Mouse (Mus musculus) regulatory T cell (primary cell): ENCODE measurements around the gene Mfsd2a.

Experiments used
- in situ Hi-C: fragments of 300-600 bp; cut with MboI, MseI; formaldehyde crosslinking; loops from one replicate; pipeline ENCODE4 v1.15.1; 2025; ENCODE audit warnings: high pct_unique_total_duplicates

Gene Mfsd2a

GRCm38 (mm10) chr4:122935466-122936099 lies 25.4 kb downstream of the Mfsd2a start:
- in situ Hi-C loops, result no loop called here

DNA sequence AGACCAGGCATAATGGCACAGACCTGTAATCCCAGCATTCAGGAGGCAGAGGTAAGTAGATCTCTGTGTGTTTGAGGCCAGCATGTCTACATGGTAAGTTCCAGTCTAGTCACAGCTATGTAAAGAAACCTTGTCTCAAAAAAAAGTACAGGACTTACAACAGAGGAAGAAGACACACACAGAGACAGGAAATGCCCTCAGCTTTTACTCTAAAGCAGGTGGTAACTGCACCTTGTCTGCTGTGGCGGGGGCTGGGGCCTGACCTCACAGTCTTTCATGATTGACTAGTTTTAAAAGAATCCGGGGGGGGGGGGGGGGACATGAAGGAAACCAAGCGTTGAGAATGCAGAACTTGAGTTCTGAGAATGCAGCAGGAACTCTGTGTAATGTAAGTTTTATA lies 27.1 kb downstream of the Mfsd2a start:
- in situ Hi-C loops, result no loop called here

DNA sequence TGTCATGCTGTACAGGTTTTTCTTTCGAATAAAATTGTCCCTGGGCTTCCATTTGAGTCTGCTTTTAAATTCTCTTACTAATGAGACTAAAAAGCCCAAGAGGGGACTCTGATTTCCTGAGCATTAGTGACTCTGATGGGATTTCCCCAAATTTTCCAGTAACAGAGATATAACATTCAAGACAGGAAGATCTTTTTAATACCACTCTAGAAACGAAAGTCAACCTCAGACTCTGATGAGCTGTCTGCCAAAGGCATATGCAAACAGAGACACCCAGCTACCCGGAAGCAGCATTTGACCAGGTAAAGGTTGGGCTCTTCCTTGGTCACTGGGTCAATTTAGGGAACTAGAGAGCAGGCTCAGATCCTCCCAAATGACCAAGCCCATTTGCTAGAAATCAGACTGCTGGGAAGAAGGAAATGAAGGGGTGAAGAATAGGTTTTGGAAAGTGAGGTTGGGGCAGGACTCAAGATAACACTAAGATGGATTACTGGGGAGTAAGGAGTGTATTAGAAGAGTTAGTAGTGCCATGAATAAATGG lies 27.9 kb downstream of the Mfsd2a start:
- in situ Hi-C loops, result no loop called here

DNA sequence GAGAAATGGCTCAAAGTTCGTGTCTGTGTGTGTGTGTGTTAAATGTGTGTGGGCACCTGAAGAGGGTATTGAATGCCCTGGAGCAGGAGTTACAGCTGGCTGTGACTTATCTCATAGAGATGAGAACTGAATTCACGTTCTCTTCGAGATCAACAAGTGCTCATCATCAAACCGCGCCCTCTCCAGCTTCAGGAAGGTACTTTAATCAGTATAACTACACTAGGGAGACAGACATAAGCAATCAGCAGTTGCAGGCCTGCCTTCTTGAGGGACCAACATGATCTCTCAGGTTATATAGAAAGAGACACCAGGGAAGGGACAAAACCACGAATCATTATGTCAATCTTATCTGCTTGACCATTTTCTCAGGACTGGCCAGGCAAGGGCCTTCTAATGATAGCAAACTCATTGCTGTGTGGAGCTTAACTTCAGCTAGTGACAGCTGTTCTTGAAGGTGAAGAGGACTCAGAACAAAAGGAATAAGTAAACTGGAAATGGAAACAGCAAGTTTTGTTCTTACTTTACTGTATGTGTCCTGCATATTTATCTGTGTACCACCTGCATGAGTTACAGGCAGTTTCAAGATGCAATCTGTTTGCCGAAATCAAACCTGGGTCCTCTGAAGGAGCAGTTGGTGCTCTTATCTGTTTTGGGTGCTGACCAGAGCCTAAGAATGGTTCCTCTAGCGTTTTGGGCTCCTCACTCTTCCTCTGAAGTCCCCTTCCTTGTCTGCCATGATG lies 28.6 kb downstream of the Mfsd2a start:
- in situ Hi-C loops, result no loop called here

GRCm38 (mm10) chr4:122930939-122931590 lies 29.9 kb downstream of the Mfsd2a start:
- in situ Hi-C loops, result no loop called here

DNA sequence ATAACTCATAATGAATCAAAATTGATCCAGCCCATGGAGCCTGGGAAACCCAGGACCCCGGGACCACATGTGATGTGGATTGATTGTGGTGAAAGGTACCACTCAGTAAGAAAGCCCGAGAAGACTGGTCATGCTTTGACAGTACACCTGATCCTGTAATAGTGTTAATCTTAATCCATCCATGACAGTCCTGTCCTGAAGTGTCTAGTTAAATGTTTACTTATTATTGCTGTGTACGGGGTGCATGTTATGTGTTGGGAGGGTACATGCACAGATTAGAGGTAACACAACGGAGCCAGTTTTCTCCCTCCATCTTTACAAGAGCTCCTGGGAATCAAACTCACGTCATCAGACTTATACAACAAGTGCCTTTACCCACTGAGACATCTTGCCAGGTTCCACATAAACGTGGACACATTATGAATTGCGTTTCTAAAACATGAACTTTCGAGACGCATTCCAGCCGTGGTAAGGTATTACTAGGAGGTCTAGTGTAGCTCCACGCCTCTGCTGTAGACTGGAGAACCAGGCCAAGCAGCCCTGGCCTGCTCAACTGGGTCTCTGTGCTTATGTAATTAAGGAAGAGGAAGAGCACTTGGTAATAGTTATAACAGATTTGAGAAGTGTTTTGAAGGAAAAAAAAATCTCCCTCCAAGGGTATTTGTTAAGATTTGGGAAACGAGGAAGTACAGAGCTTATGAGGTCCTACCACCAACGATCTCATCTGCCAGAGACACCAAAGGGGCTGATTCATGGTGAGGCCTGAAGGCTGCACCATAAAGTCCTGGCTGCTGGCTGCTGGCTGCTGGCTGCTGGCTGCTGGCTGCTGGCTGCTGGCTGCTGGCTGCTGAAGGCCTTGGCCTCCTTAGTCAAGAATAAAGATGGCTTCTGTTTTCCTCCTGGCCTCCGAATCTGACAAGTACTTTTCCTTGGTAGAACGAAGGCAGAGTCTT lies 37.3 kb downstream of the Mfsd2a start:
- in situ Hi-C loops, result no loop called here

DNA sequence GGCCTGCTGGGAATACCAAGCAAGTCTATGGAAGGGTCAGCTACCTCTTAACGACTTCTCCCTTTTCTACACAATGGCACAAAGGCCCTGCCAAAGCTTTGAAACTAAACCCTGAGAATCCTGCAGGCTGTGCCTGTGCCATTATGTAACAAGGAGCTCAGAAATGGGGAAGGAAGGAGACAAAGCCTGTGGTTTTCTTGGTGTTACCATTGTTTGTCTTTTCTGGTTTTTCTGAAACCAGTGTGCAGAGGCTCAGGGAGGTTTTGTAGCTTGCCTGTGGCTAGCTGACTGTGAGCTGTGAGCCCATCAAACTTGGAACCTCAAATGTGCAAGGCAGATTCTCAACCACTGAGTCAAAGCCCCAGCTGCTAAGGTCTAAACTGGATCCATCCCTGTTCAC lies 38.1 kb downstream of the Mfsd2a start:
- in situ Hi-C loops, result no loop called here

DNA sequence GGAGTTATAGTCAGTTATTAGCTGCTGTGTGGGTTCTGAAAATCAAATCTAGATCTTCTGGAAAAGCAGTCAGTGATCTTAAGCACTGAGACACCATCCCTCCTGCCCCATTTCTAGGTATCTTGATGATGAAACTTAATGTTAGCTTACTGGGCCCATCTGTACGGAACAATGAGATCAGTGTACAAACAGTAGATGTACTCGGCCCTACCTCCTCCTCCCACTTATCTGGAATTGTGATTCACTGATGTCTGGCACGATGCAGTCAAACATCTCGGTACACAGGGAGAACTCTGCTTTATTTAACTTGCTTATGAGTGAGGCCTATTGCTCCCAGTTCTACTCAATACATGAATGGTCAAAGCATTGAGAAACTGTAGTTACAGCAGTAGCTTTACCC lies 45.0 kb downstream of the Mfsd2a start:
- in situ Hi-C loops, result no loop called here

DNA sequence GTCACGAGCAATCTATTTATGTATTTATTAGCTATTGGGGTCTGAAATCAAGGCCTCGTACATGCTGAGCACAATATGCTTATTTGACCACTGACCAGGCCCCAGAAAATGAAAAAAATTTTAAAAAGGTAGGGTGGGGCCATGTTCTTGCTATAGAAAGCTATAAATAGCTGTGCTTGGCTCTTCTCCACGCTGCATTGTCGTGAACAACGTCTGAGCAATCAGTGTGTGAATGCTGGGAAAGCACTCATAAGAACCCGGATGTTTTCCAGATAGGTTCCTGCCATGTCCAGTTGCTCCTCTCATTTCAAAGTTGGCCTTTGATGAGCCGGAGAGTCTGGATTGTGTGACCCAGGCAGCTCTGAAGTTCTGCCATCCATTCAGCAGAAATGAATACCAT lies 46.8 kb downstream of the Mfsd2a start:
- in situ Hi-C loops, result loop anchor here (5.0 kb wide), 2 partner anchors 73 to 168 kb away; no protein-coding TSS in a partner anchor

GRCm38 (mm10) chr4:122912613-122913012 lies 48.4 kb downstream of the Mfsd2a start:
- in situ Hi-C loops, result loop anchor here (5.0 kb wide), 2 partner anchors 75 to 170 kb away; no protein-coding TSS in a partner anchor

- in situ Hi-C loops, result loop anchor here (5.0 kb wide), 2 partner anchors 77 to 172 kb away; no protein-coding TSS in a partner anchor
Observed at GRCm38 (mm10) chr4:122910577-122910976, 50.4 kb downstream of the Mfsd2a start.

DNA sequence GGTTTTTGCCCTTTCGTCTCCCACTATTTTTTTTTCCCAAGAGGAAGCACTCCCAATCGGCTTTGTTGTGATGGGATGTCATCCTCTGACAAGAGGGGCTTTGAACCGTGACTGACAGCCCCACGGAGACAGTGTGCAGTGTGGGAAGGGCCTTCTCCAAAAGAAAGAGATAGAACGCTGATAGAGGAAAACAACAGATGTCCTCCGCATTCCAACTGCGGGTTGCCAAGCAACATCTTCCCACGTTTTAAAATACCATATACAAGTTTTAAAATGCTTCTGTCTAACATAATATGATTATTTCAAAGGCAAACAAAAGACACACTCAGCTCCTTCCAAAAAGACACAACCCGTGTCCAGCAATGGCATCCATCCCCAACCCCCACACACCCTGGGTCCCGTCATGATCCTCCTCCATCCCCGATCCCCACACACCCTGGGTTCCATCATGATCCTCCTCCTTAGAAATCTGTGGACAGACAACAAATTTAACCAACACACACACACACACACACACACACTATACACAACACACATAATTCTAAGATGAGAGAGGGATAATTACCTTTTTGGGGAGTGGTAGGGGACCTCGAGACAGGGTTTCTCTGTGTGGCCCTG lies 51.3 kb downstream of the Mfsd2a start:
- in situ Hi-C loops, result loop anchor here (5.0 kb wide), 2 partner anchors 78 to 173 kb away; no protein-coding TSS in a partner anchor

GRCm38 (mm10) chr4:122905359-122905758 lies 55.6 kb downstream of the Mfsd2a start:
- in situ Hi-C loops, result no loop called here

DNA sequence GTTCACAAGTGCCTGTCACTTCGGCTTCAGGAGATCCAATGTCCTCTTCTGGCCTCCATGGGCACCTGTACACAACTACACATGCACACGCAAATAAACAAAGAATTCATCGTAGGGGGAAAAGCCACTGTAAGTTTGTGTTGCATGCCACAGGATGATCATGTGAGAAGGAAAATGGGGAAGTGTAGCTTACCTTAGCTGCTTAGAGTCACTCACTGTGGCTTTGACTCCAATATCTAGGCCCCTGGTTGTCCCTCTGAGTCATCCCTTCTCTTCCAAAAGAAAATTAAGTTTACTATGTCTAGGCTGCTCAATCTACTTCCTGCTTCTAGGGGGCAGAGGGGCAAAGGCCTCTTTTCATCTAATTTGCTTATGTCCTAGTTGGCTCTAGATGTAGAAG lies 57.3 kb downstream of the Mfsd2a start:
- in situ Hi-C loops, result no loop called here

DNA sequence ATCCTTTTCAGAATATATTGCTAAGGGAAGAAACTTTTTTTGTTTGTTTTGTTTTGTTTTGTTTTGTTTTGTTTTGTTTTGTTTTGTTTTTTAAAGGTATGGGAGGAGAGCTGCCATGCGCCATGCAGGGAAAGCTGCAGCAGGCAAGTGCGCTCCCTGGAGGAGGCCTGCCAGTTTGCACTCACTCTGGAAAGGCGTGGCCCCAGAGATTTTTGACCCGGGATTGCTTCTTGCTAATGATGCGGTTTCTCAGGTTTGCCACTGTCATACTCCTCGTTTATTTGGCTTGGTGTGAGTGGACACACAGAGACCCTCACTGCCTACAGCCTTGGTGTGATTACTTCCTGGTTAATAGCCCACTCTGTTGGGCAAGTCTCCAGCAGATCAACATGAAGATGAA lies 58.8 kb downstream of the Mfsd2a start:
- in situ Hi-C loops, result no loop called here

DNA sequence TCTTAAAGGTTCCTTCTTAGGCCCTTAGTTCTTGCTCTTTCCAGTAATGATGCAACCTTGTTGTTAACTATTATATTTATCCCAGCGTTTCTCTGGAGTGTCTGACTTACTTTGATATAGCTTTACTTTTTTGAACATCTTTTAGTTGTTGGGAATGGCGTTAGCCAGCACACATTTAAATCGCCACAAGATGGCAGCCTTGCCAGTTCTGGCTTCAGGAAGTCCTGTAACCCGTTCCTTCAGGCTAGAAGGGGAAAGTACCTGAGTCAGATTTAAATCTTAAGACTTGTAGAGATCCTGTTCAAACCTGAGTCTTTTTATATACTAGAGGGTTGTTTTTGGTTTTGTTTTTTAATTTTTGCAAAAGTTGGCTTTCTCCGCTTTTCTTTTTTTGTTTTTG lies 62.7 kb downstream of the Mfsd2a start:
- in situ Hi-C loops, result loop anchor here (25.0 kb wide), 1 partner anchor 664 kb away; no protein-coding TSS in a partner anchor

DNA sequence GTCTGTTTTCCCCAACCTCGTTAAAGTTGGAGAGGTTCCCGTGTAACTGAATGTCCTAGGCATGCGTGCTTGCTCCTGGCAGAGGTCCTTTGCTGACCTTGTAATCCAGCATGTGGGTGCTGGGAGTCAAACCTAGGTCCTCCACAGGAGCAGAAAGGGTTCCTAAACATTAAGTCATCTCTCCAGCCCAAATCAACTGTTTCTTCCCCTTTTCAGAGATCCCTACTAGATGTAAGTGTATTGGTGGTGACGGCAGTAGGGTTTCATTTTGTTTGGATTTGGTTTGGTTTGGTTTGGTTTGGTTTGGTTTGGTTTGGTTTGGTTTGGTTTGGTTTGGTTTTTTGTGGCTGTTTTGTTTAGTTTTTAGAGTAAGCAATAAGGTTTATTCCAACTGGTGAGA lies 63.2 kb downstream of the Mfsd2a start:
- in situ Hi-C loops, result loop anchor here (25.0 kb wide), 1 partner anchor 665 kb away; no protein-coding TSS in a partner anchor
